Mouse (Mus musculus): Measurements from ENCODE around the gene Mag.
"Not testable (repeated sequence)": the region's sequence is repeated elsewhere in the genome, so short reads cannot be mapped to it uniquely, and the experiment has no call there.

The Mag gene

DNA sequence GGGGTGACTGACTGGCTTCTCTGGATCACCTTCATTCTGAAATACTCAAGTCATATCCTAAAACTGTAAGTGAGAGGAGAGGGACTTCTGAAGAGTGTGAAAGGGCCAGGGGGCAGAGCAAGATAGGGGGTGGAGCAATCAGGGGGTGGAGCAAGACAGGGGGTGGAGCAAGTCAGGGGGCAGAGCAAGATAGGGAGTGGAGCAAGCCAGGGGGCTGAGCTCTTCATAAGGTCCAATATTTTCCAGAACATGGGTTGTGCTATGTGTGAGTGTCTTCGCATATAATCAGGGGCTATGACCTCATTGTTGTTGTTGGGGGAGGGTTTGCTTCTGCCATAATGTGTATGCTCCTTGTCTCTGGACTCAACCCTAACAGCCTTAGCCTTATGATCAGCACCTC is 25.4 kb upstream of the Mag start:
- DNase-seq (ENCODE audit: low spot score in 2 of 2): not testable (repeated sequence)

DNA sequence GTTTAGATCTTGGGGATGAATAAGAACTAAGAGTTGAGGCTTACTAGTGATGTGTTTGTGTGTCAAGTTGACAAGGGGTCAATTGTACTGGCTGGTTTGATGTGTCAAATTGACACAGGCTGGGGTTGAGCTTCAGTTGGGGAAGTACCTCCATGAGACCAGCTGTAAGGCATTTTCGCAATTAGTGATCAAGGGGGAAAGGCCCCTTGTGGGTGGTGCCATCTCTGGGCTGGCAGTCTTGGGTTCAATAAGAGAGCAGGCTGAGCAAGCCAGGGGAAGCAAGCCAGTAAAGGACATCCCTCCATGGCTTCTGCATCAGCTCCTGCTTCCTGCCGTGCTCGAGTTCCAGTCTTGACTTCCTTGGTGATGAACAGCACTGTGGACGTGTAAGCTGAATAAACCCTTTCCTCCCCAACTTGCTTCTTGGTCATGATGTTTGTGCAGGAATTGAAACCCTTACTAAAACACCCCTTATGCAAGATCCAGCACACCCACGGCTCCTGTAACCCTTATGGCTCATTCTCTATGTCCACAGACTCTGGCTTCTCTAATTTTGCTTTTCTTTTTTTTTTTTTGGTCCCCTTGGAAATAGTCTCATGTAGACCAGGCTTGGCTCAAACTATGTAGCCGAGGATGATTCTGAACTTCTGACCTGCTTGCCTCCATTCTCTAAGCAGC is 20.9 kb upstream of the Mag start:
- DNase-seq (ENCODE audit: low spot score in 2 of 2): not testable (repeated sequence)

GRCm38 (mm10) chr7:30924581-30924980 is 9.9 kb upstream of the Mag start, which contains the start of gene Hamp2:
Gene Hamp2, minus strand, starts transcription at chr7:30924681.
- not testable (repeated sequence) for DNase-seq (ENCODE audit: low spot score in 2 of 2)

DNA sequence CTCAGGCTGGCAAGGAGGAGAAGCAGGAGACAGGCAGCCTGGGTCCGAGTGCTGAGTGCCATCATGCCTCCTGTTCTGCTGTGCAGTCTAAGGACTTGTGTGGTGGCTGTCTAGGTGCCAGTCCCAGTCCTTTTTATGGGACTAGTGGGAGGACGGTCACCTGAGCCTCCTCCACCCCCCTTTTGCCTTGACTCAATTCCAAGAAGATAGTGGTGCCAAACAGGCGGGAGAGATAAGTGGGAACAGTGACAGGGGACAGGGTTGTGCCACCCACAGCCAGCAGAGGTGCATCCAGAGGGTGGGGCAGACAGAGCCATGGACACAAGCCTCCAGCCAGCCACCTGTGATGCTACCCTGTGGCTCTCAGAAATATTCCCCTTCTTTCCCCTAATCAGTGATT is 9.4 kb upstream of the Mag start:
- DNase-seq (ENCODE audit: low spot score in 2 of 2): no peak

- DNase-seq (ENCODE audit: low spot score in 2 of 2): not testable (repeated sequence)
Observed at GRCm38 (mm10) chr7:30922490-30922889, 7.8 kb upstream of the Mag start.

DNA sequence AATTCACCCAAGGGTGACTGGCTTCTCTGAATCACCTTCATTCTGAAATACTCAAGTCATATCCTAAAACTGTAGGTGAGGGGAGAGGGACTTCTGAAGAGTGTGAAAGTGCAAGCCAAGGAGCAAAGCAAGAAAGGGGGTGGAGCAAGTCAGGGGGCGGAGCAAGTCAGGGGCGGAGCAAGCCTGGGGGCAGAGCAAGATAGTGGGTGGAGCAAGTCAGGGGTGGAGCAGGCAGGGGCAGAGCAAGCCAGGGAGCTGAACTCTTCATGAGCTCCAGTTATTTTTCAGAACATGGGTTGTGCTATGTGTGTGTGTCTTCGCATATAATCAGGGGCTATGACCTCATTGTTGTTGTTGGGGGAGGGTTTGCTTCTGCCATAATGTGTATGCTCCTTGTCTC is 5.5 kb upstream of the Mag start:
- no peak for DNase-seq (ENCODE audit: low spot score in 2 of 2)

GRCm38 (mm10) chr7:30917219-30917618 is 2.5 kb upstream of the Mag start:
- no peak for DNase-seq (ENCODE audit: low spot score in 2 of 2)

GRCm38 (mm10) chr7:30916713-30917112 is 2.0 kb upstream of the Mag start:
- no peak for DNase-seq (ENCODE audit: low spot score in 2 of 2)

GRCm38 (mm10) chr7:30909773-30910172 is 4.9 kb downstream of the Mag start:
- DNase-seq (ENCODE audit: low spot score in 2 of 2): no peak

GRCm38 (mm10) chr7:30908992-30909431 is 5.7 kb downstream of the Mag start:
- DNase-seq (ENCODE audit: low spot score in 2 of 2): no peak

DNA sequence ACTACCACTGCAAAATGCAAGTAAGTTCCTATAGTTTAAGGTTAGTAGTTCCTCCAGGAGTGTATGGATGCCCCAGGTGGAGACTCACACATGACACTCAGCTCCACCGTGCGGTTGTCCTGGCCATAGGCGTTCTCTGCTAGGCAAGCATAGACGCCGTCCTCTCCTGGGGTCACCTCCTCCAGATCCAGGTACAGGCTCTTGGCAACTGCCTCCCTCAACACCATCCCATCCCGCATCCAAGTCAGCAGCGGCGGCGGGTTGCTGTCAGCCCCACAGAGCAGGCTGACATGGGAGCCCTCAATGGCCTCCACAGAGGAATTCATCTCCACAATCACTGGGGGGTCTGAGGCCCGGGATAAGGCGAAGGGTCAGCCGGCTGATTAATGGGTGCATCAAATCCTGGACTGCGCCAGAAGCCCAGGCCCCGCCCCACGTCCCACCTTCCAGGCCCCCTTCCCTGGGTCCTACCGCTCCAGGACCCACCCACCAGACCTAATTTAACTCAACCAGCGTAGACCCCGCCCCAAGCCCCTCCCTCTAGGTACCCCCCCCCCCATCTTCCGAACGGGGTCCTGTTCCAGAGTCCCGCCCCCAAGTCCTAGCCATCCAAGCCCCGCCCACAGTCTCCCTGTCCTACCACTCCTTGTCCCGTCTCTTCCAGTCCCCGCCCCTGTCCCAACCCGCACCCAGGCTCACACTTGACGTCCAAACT is 6.2 kb downstream of the Mag start:
- no peak for DNase-seq (ENCODE audit: low spot score in 2 of 2)

DNA sequence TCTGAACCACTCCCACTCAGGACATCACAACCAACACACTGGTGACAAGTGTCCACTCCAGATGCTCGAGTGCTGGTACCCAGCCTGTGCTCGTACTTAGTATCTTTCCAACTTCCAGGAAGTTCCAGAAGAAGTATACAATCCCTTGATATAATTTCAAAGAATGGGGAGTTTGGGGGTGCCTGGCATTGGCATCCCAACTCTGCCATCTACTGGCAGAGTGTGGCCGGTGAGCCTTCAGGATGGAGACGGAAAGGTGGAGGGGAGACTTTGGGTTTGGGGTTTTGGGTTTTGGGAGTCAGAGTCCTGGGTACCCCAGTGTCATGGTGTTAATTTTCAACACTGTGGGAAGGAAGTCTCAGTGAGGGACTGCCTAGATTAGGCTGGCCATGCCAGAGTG is 10.6 kb downstream of the Mag start:
- DNase-seq (ENCODE audit: low spot score in 2 of 2): no peak

- no peak for DNase-seq (ENCODE audit: low spot score in 2 of 2)
Observed at GRCm38 (mm10) chr7:30895217-30895616, 19.5 kb downstream of the Mag start.

- no peak for DNase-seq (ENCODE audit: low spot score in 2 of 2)
Observed at GRCm38 (mm10) chr7:30892515-30892914, 22.2 kb downstream of the Mag start.

- DNase-seq (ENCODE audit: low spot score in 2 of 2): no peak
Observed at GRCm38 (mm10) chr7:30891746-30892145, 22.9 kb downstream of the Mag start.

GRCm38 (mm10) chr7:30890681-30891080 is 24.0 kb downstream of the Mag start:
- DNase-seq (ENCODE audit: low spot score in 2 of 2): no peak

GRCm38 (mm10) chr7:30888786-30889185 is 25.9 kb downstream of the Mag start:
- no peak for DNase-seq (ENCODE audit: low spot score in 2 of 2)

- DNase-seq (ENCODE audit: low spot score in 2 of 2): no peak
Observed at GRCm38 (mm10) chr7:30887568-30888188, 27.0 kb downstream of the Mag start.

DNA sequence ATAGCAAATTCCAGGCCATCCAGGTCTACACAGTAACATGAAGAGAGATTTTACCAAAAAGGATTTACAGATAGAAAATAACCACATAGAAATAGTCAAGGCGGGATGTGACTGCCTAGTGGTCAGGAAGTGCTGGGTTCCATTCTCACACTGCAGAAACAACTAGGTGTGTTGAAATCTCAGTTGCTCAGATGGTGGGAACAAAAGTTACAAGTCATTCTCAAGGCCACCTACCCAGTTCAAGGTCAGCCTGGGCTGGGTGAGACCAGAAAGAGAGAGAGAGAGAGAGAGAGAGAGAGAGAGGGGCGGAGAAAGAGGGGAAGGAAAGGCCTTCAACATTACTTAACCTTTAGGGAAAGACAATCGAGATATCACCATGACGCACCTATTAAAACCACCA is 27.8 kb downstream of the Mag start:
- no peak for DNase-seq (ENCODE audit: low spot score in 2 of 2)

GRCm38 (mm10) chr7:30884047-30884446 is 30.6 kb downstream of the Mag start:
- DNase-seq (ENCODE audit: low spot score in 2 of 2): no peak

GRCm38 (mm10) chr7:30881367-30881766 is 33.3 kb downstream of the Mag start:
- DNase-seq (ENCODE audit: low spot score in 2 of 2): no peak

- no peak for DNase-seq (ENCODE audit: low spot score in 2 of 2)
Observed at GRCm38 (mm10) chr7:30880176-30880575, 34.5 kb downstream of the Mag start, which contains the start of gene Cd22. Gene Cd22, minus strand, starts transcription at chr7:30880342.

DNA sequence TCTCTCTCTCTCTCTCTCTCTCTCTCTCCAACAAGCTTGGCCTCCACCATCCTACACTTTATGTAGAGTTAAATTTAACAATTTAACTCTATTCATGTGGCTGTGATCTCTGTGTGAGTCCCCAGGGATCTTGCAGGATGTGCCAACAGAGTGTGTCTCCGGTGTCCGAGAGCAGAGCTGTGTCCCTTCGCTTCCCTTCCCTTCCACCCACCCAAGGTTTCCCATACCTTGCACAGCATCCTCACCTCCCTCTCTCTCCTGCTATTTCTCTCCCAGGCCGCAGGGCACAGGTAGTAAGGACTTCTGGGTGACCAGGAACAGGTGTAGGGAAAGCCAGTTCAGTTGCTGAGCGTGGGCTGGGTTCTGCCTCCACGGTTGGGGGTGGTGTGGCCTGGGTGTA is 35.7 kb downstream of the Mag start:
- DNase-seq (ENCODE audit: low spot score in 2 of 2): no peak
